Mouse (Mus musculus): ENCODE results near the gene Hist2h2be. TPM values are rescaled to one million over a fixed set of nuclear protein-coding genes. Genes with fewer than 3 reads are reported as not detected.

Gene Hist2h2be
- polyA plus RNA-seq, 1 experiment: 1.3 TPM

- Histone ChIP-seq H3K4me3 (ENCODE audit: low read depth, low read length) (no peak overlapping the region; the same call in 1 of the 2 replicates), H3K36me3 (ENCODE audit: control insufficient read depth, insufficient read depth, low read length, poor library complexity, severe bottlenecking) (peaks cover 8% of the 10 kb centered on the region), H3K9me3 (replicated peaks; ENCODE audit: control insufficient read depth, insufficient read depth, low read length, poor library complexity, severe bottlenecking) (no peaks in the 10 kb centered on the region), H3K9ac (ENCODE audit: low read depth, poor library complexity, severe bottlenecking) (peak overlapping the region; percentile 77; the same call in 1 of the 2 replicates), H3K27me3 (ENCODE audit: control insufficient read depth, insufficient read depth, low read length, poor library complexity, severe bottlenecking) (no peaks in the 10 kb centered on the region), H3K27ac (ENCODE audit: insufficient read depth, low read length) (no peak overlapping the region), H3K4me1 (ENCODE audit: control insufficient read depth, insufficient read depth, low read length) (no peaks in the 10 kb centered on the region)
- TF ChIP-seq EP300 (IDR thresholded peaks at IDR 0.05; ENCODE audit: insufficient read depth, low read depth, low read length) (no peak), CTCF (IDR thresholded peaks at IDR 0.05; ENCODE audit: low read depth, low read length) (no peak), POLR2A (IDR thresholded peaks at IDR 0.05; ENCODE audit: insufficient read depth, low read length) (no peak)
Observed at GRCm38 (mm10) chr3:96181510-96182381, 39.2 kb upstream of the Hist2h2be start.

GRCm38 (mm10) chr3:96182382-96182776 is 38.5 kb upstream of the Hist2h2be start:
- no peak overlapping the region for H3K27ac ChIP-seq (ENCODE audit: insufficient read depth, low read length)
- no peaks in the 10 kb centered on the region for H3K27me3 ChIP-seq (ENCODE audit: control insufficient read depth, insufficient read depth, low read length, poor library complexity, severe bottlenecking)
- no peak overlapping the region for H3K9ac ChIP-seq (ENCODE audit: low read depth, poor library complexity, severe bottlenecking)
- no peak for TF ChIP-seq CTCF (IDR thresholded peaks at IDR 0.05; ENCODE audit: low read depth, low read length)
- TF ChIP-seq EP300 (IDR thresholded peaks at IDR 0.05; ENCODE audit: insufficient read depth, low read depth, low read length): no peak
- TF ChIP-seq POLR2A (IDR thresholded peaks at IDR 0.05; ENCODE audit: insufficient read depth, low read length): no peak
- no peak overlapping the region for H3K4me3 ChIP-seq (ENCODE audit: low read depth, low read length)
- H3K36me3 ChIP-seq (ENCODE audit: control insufficient read depth, insufficient read depth, low read length, poor library complexity, severe bottlenecking): peaks cover 7% of the 10 kb centered on the region
- no peaks in the 10 kb centered on the region for H3K4me1 ChIP-seq (ENCODE audit: control insufficient read depth, insufficient read depth, low read length)
- no peaks in the 10 kb centered on the region for H3K9me3 ChIP-seq (replicated peaks; ENCODE audit: control insufficient read depth, insufficient read depth, low read length, poor library complexity, severe bottlenecking)

- Histone ChIP-seq H3K4me1 (ENCODE audit: control insufficient read depth, insufficient read depth, low read length) (no peaks in the 10 kb centered on the region), H3K9me3 (replicated peaks; ENCODE audit: control insufficient read depth, insufficient read depth, low read length, poor library complexity, severe bottlenecking) (no peaks in the 10 kb centered on the region), H3K27ac (ENCODE audit: insufficient read depth, low read length) (no peak overlapping the region), H3K9ac (ENCODE audit: low read depth, poor library complexity, severe bottlenecking) (no peak overlapping the region), H3K4me3 (ENCODE audit: low read depth, low read length) (no peak overlapping the region), H3K36me3 (ENCODE audit: control insufficient read depth, insufficient read depth, low read length, poor library complexity, severe bottlenecking) (no peaks in the 10 kb centered on the region), H3K27me3 (ENCODE audit: control insufficient read depth, insufficient read depth, low read length, poor library complexity, severe bottlenecking) (no peaks in the 10 kb centered on the region)
- TF ChIP-seq CTCF (IDR thresholded peaks at IDR 0.05; ENCODE audit: low read depth, low read length): no peak
- TF ChIP-seq EP300 (IDR thresholded peaks at IDR 0.05; ENCODE audit: insufficient read depth, low read depth, low read length): no peak
- no peak for TF ChIP-seq POLR2A (IDR thresholded peaks at IDR 0.05; ENCODE audit: insufficient read depth, low read length)
Observed at GRCm38 (mm10) chr3:96192977-96193376, 27.9 kb upstream of the Hist2h2be start.

DNA sequence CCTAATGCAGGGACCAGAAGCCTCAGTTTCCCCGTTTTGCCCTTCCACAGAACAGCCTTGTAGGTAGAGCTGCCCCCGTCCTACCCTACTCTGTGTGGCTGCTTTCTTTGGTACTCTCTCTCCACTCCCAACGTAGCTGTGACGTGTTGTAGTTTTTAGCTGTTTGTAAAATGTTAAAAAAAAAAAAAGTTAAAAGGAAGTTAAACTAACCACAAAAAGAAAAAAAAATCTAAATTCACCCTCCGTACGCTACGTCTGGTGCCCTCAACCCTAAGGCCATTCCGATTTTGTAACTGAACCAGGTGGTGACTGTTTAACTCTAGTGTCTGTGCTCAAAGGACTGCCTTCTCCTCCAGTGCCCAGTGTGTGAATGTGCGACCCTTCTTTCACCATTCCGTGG is 26.0 kb upstream of the Hist2h2be start:
- no peaks in the 10 kb centered on the region for H3K36me3 ChIP-seq (ENCODE audit: control insufficient read depth, insufficient read depth, low read length, poor library complexity, severe bottlenecking)
- H3K27me3 ChIP-seq (ENCODE audit: control insufficient read depth, insufficient read depth, low read length, poor library complexity, severe bottlenecking): no peaks in the 10 kb centered on the region
- H3K27ac ChIP-seq (ENCODE audit: insufficient read depth, low read length): no peak overlapping the region
- H3K9ac ChIP-seq (ENCODE audit: low read depth, poor library complexity, severe bottlenecking): no peak overlapping the region
- peaks cover 1% of the 10 kb centered on the region for H3K4me1 ChIP-seq (ENCODE audit: control insufficient read depth, insufficient read depth, low read length)
- no peaks in the 10 kb centered on the region for H3K9me3 ChIP-seq (replicated peaks; ENCODE audit: control insufficient read depth, insufficient read depth, low read length, poor library complexity, severe bottlenecking)
- H3K4me3 ChIP-seq (ENCODE audit: low read depth, low read length): no peak overlapping the region
- TF ChIP-seq CTCF (IDR thresholded peaks at IDR 0.05; ENCODE audit: low read depth, low read length) (no peak), EP300 (IDR thresholded peaks at IDR 0.05; ENCODE audit: insufficient read depth, low read depth, low read length) (no peak)

- no peaks in the 10 kb centered on the region for H3K27me3 ChIP-seq (ENCODE audit: control insufficient read depth, insufficient read depth, low read length, poor library complexity, severe bottlenecking)
Observed at GRCm38 (mm10) chr3:96195616-96196313, 25.2 kb upstream of the Hist2h2be start.

More at GRCm38 (mm10) chr3:96195616-96196313, 25.2 kb upstream of the Hist2h2be start:
- H3K4me1 ChIP-seq (ENCODE audit: control insufficient read depth, insufficient read depth, low read length): peaks cover 1% of the 10 kb centered on the region
- TF ChIP-seq POLR2A (IDR thresholded peaks at IDR 0.05; ENCODE audit: insufficient read depth, low read length): no peak
- TF ChIP-seq EP300 (IDR thresholded peaks at IDR 0.05; ENCODE audit: insufficient read depth, low read depth, low read length): no peak
- TF ChIP-seq CTCF (IDR thresholded peaks at IDR 0.05; ENCODE audit: low read depth, low read length): peak; percentile 21
- H3K9ac ChIP-seq (ENCODE audit: low read depth, poor library complexity, severe bottlenecking): peak overlapping the region; percentile 61
- peak overlapping the region; percentile 47 for H3K27ac ChIP-seq (ENCODE audit: insufficient read depth, low read length)
- no peaks in the 10 kb centered on the region for H3K9me3 ChIP-seq (replicated peaks; ENCODE audit: control insufficient read depth, insufficient read depth, low read length, poor library complexity, severe bottlenecking)
- H3K36me3 ChIP-seq (ENCODE audit: control insufficient read depth, insufficient read depth, low read length, poor library complexity, severe bottlenecking): no peaks in the 10 kb centered on the region
- H3K4me3 ChIP-seq (ENCODE audit: low read depth, low read length): no peak overlapping the region

Data from ES-Bruce4 (cell line).